Mouse (Mus musculus) neutrophil, adult 5-6 weeks (primary cell): ENCODE results near the gene Zfp14. TPM values are rescaled to one million over a fixed set of nuclear protein-coding genes. Genes with fewer than 3 reads are reported as not detected.

Source experiments
- ATAC-seq: fragments of 151-379, 151-347 bp; 2 replicates; pipeline ENCODE4 v1.8.0; 2017; ENCODE audit warnings: mild to moderate bottlenecking, moderate TSS enrichment; ENCODE audit not compliant: insufficient number of reproducible peaks, poor library complexity, low FRiP score, severe bottlenecking; ENCODE audit errors: extremely low read depth
- total RNA-seq: library from RNA; stranded (forward); fragments of 200-1000 nt; gene quantifications from 2 replicates; pipeline ENCODE4 v1.2.3, GENCODE M21; 2017

Gene Zfp14
- total RNA-seq, 1 experiment from 2014 or later, result 4.3 TPM

DNA sequence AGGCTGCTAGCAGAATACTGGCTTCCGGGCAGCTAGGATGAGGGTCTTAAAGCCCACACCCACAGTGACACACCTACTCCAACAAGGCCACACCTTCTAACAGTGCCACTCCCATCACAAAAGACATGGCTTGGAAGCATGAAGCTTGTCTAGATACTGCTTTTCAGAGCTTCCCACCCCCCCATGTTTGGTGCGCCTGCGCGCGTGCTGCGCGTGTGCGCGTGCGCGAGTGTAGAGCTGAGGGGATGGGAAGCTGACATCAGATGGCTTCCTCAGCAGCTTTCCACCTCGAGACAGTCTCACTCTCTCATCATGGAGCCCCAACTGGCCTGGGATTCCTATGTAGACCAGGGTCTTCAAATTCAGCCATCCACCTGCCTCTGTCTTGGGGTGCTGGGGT is 16.8 kb downstream of the Zfp14 start:
- no peak for ATAC-seq

DNA sequence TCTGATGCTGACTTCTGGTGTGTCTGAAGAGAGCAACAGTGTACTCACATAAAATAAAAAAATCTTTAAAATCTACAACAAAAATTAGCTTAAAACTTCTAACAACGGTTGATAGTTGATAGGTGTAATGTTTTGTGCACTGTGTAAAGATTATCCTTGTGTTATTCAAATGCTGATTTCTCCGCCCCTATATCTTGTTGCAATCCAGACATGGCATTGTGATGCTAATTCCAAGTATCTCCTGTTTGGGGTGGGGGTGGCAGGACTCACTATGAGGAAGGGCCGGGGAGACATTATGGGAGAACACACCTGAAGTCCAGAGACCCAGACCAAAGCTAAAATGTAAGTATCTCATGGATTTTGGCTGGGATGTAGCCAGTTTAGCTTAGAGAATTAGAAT is 19.8 kb downstream of the Zfp14 start:
- ATAC-seq, result no peak

GRCm38 (mm10) chr7:30030677-30031076 is 20.5 kb downstream of the Zfp14 start:
- ATAC-seq, result no peak

- ATAC-seq, result no peak
Observed at GRCm38 (mm10) chr7:30028572-30028971, 22.6 kb downstream of the Zfp14 start.

GRCm38 (mm10) chr7:30027331-30027730 is 23.8 kb downstream of the Zfp14 start:
- no peak for ATAC-seq

- ATAC-seq, result no peak
Observed at GRCm38 (mm10) chr7:30025358-30025757, 25.8 kb downstream of the Zfp14 start.

- ATAC-seq, result no peak
Observed at GRCm38 (mm10) chr7:30023800-30024199, 27.4 kb downstream of the Zfp14 start.

DNA sequence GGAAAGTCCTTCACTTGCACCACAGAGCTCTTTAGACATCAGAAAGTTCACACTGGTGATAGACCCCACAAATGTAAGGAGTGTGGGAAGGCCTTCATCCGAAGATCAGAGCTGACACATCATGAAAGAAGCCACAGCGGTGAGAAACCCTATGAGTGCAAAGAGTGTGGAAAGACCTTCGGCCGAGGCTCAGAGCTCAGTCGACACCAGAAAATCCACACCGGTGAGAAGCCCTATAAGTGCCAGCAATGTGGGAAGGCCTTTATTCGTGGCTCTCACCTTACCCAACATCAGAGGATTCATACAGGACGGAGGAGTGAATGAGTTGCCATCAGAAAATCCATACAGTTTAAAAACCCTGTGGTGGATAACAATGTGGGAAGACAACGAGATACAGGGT is 27.9 kb downstream of the Zfp14 start:
- ATAC-seq, result no peak

DNA sequence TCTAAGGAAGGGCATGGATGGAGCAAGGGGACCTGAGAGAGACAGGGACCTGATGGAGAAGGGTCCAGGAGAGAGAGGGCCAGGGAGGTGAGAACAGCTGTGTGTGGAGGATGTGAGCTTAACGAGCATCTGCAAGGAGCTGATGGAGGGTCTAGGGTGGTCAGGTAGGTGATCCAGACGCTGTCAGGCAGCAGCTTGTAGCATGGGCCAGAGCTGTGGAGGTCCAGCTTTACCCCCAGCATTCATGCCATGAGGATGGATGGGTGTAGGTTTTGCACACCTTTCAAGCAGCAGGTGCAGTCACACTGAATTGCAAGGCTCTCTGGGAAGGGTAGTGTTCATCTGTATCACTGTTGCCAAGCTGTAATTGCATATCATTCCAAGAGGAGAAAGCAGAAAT is 31.6 kb downstream of the Zfp14 start:
- no peak for ATAC-seq

DNA sequence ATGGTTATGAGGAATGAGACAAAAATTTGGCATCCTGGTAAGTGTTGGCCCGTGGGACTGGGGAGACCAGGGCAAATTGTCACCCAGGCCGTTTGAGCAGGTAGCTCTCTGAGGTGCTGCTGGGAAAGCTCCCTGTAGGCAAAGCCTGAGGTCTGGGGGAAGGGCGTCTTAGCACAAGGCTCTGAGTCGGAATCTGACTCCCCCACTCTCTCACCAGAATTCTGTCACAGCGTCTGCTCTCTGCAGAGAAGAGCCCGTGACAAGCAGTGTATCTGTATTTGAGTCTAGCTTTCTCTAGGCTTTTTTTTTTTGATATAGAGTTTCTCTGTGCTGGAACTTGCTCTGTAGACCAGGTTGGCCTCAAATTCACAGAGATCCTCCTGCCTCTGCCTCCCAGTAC is 34.0 kb downstream of the Zfp14 start:
- no peak for ATAC-seq

DNA sequence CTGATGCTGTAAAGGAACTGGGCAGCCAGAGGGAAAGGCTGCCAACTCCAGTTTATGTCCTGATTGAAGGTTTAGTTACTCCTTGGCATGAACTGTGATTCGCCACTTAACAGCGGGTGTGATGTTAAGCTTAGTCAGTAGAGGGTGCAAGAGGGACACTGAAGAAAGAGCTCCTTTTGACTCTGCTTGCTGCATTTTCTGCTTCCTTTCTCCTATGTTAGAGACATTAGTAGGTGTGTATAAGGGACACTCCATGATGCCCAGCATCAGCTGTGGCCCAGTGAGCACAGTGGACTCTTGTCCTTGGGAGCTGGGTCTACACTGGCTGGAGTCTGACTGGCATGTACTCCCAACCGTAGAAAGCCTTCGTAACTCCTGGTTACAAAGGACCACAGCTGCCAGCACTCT is 38.2 kb downstream of the Zfp14 start:
- ATAC-seq, result no peak

GRCm38 (mm10) chr7:30010551-30011195 is 40.5 kb downstream of the Zfp14 start:
- no peak for ATAC-seq

- no peak for ATAC-seq
Observed at GRCm38 (mm10) chr7:30009321-30010085, 41.7 kb downstream of the Zfp14 start.

DNA sequence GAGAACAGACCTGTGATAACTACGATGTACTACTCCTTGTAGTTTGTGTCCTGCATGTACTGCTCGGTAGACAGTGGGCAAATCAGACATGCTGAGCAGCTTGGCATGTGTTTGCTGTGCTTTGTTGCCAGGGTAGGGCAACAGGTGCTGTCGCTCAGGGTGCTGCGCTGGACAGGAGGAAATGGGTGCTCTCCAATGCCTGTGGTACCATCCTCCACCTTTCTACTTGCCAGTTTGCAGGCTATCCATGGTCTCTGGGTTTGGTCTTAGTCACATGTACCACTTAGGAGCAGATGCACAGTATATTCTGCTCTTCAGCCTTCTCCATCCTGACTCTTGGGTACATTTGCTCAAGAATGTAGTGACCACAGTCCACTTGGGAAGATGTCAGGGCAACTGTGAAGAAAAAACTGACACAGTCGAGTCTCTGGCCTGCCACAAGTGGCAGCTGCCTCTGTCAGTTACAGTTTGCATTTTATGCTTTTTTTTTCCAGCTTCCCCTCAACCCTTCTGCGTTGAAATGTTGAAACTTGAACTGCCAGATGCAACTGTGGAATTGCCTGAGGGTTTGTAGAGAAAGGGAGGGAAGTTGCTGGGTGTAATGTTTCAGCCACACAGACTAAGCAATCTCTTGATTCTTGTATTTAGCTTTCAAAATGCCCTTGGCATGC is 43.0 kb downstream of the Zfp14 start:
- ATAC-seq, result no peak

DNA sequence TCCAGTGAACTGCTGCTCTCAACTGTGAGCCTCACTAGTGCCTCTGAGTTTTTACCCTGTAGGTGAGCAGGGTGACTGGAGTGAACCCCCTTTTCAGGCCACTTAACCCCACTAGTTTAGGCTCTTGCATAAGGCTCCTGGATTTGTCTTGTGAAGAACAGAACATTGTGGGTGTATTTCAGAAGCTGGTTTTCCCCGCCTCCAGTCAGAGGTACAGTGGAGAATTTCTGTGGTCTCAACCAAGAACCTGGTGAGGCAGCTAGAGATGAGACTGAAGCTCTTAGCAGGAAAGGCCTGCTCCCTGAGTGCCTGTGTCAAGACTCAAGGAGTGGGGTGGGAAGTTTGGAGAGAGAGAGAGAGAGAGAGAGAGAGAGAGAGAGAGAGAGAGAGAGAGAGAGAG is 43.6 kb downstream of the Zfp14 start:
- ATAC-seq, result no peak

DNA sequence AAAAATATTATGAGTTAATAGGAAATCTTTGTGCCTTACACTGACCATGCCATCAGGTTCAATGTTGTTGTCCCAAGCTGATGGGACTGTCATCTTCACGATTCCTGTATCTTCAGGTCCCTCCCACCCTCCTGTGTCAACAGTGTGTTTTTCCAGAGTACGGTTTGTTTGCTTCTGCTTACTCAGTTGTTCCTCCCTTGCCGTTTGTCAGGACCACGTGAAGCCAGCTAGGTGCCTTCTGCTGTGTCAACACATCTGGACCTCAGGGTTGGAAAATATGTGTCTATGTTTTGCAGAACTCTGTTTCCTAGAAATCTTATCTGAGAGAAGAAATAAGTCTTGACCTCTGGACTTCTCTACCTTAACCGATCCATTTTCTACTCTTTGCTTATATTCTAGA is 50.6 kb downstream of the Zfp14 start:
- no peak for ATAC-seq

GRCm38 (mm10) chr7:29995134-29995533 is 56.0 kb downstream of the Zfp14 start:
- no peak for ATAC-seq

DNA sequence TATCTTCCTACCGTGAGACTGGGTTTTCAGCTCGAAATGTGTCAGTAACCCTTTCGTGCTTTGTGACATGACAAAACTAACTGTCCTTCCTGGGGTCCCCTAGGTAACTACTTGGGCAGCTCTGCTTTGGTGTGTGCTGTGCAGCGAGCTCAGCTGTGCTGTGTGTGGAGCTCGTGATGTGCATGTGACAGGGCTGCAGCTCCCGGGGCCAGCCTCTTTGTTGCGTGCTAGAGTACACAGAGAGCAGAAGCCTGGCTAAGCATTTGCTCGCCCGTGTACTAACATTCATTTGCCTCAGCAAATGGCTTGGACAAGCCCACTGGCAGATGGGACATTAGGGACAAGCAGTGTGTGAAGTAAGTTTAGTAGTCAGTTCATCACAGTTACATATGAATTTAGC is 57.8 kb downstream of the Zfp14 start:
- no peak for ATAC-seq

- no peak for ATAC-seq
Observed at GRCm38 (mm10) chr7:29992698-29993097, 58.5 kb downstream of the Zfp14 start.

- ATAC-seq, result no peak
Observed at GRCm38 (mm10) chr7:29989031-29989430, 62.1 kb downstream of the Zfp14 start.
